Mouse (Mus musculus) E14TG2a.4 (cell line): ENCODE data around the gene Eras.

ENCODE experiments used
- CTCF ChIP-seq: conservative IDR thresholded peaks from 2 replicates; pipeline ENCODE4 v1.5.1; 2014; ENCODE audit warnings: low read length
- POU5F1 ChIP-seq: IDR thresholded peaks from 2 replicates; pipeline ENCODE4 v1.6.1; 2014; ENCODE audit warnings: low read length, borderline replicate concordance

- TF ChIP-seq CTCF (no peak), POU5F1 (no peak)
These were observed 37.8 kb upstream of the Eras start for GRCm38 (mm10) chrX:7966161-7966560.
